Mouse (Mus musculus): ENCODE results near the gene Tmem267.
"Not testable (repeated sequence)": the region's sequence is repeated elsewhere in the genome, so short reads cannot be mapped to it uniquely, and the experiment has no call there.

Gene Tmem267

GRCm38 (mm10) chr13:119618841-119619240, 131.0 kb downstream of the Tmem267 start:
- no peak for DNase-seq (ENCODE audit: low spot score in 2 of 2)

GRCm38 (mm10) chr13:119619735-119620134, 131.9 kb downstream of the Tmem267 start:
- no peak for DNase-seq (ENCODE audit: low spot score in 2 of 2)

GRCm38 (mm10) chr13:119623634-119624033, 135.8 kb downstream of the Tmem267 start, which contains the start of gene Ccl28:
Ccl28 (plus strand) TSS chr13:119623819.
- DNase-seq (ENCODE audit: low spot score in 2 of 2): no peak

- DNase-seq (ENCODE audit: low spot score in 2 of 2): not testable (repeated sequence)
These were observed 138.1 kb downstream of the Tmem267 start for GRCm38 (mm10) chr13:119625952-119626351.

GRCm38 (mm10) chr13:119631482-119632155, 143.8 kb downstream of the Tmem267 start:
- peak; percentile 64 to 73 for DNase-seq (ENCODE audit: low spot score in 2 of 2)

GRCm38 (mm10) chr13:119632156-119632548, 144.3 kb downstream of the Tmem267 start:
- no peak for DNase-seq (ENCODE audit: low spot score in 2 of 2)

GRCm38 (mm10) chr13:119635496-119635895, 147.7 kb downstream of the Tmem267 start:
- no peak for DNase-seq (ENCODE audit: low spot score in 2 of 2)

- no peak for DNase-seq (ENCODE audit: low spot score in 2 of 2)
These were observed 150.0 kb downstream of the Tmem267 start for GRCm38 (mm10) chr13:119637837-119638236.

- no peak for DNase-seq (ENCODE audit: low spot score in 2 of 2)
These were observed 150.6 kb downstream of the Tmem267 start for GRCm38 (mm10) chr13:119638449-119638848.

- no peak for DNase-seq (ENCODE audit: low spot score in 2 of 2)
These were observed 151.5 kb downstream of the Tmem267 start for GRCm38 (mm10) chr13:119639302-119639701.

- DNase-seq (ENCODE audit: low spot score in 2 of 2): no peak
These were observed 152.7 kb downstream of the Tmem267 start for GRCm38 (mm10) chr13:119640504-119640903.

- DNase-seq (ENCODE audit: low spot score in 2 of 2): no peak
These were observed 153.3 kb downstream of the Tmem267 start for GRCm38 (mm10) chr13:119641145-119641544.

- DNase-seq (ENCODE audit: low spot score in 2 of 2): no peak
These were observed 156.9 kb downstream of the Tmem267 start for GRCm38 (mm10) chr13:119644769-119645168.

GRCm38 (mm10) chr13:119646511-119646910, 158.7 kb downstream of the Tmem267 start:
- DNase-seq (ENCODE audit: low spot score in 2 of 2): no peak

- DNase-seq (ENCODE audit: low spot score in 2 of 2): no peak
These were observed 161.3 kb downstream of the Tmem267 start for GRCm38 (mm10) chr13:119648891-119649698.

- DNase-seq (ENCODE audit: low spot score in 2 of 2): no peak
These were observed 161.8 kb downstream of the Tmem267 start for GRCm38 (mm10) chr13:119649699-119650046.

- DNase-seq (ENCODE audit: low spot score in 2 of 2): no peak
These were observed 166.9 kb downstream of the Tmem267 start for GRCm38 (mm10) chr13:119654734-119655133.

GRCm38 (mm10) chr13:119656246-119656645, 168.4 kb downstream of the Tmem267 start:
- DNase-seq (ENCODE audit: low spot score in 2 of 2): no peak

GRCm38 (mm10) chr13:119656846-119657416, 169.1 kb downstream of the Tmem267 start:
- no peak for DNase-seq (ENCODE audit: low spot score in 2 of 2)

All from urinary bladder, adult 18-20 months (tissue).